Mouse (Mus musculus): ENCODE measurements at regions not wholly inside any gene's neighbourhood (a gene's known extent, or its start where the extent isn't known, plus 50 kb on each side); places are given as distances from the start of the nearest gene placed in this dataset.

DNA sequence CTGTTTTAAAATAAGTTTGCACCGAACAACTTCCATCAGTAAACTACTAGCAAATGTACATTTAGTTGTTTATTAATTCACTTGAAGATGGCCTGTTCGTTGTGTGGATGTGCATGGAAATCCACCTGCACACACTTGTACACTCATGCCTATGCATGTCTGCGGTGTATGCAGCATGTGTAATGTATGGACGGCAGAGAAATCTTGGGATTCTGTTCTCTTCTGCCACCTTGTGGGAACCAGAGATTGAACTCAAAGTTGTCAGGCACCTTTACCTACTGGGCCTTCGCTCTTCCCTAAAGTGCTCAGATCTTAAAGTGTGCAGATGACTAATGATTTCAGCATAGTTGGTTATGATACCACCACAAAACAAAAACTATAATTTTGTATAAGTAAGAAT lies 137.4 kb downstream of the Kitl start:
- intact Hi-C loops (cut with DNase I) = loop anchor here (5.0 kb wide), 1 partner anchor 136 kb away; the partner anchor contains the start of gene Kitl
- DNase-seq (ENCODE audit: extremely low spot score in 1 of 2, low spot score in 2 of 2) = peak in 1 of 2 experiments; percentile 38

DNA sequence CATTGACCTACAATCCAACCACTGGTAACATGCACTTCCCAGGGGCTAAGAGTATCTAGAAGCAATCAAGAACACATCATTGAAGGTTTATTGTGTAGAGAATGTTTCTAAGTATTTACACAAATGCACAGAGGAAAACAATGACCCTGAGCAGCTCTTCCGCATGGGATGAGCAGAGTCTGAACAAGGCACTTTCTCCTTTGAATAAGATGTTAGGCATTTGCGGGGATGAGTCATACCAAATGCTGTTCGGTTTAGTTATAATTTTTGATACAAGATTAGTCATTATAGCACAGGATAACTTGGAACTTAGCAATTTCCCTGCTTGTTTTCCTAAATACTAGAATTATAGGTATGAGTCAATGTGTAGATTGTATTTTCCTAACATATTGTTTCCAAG lies 137.9 kb downstream of the Kitl start:
- DNase-seq (ENCODE audit: extremely low spot score in 1 of 2, low spot score in 2 of 2) = no peak
- intact Hi-C loops (cut with DNase I) = loop anchor here (5.0 kb wide), 1 partner anchor 136 kb away; the partner anchor contains the start of gene Kitl

DNA sequence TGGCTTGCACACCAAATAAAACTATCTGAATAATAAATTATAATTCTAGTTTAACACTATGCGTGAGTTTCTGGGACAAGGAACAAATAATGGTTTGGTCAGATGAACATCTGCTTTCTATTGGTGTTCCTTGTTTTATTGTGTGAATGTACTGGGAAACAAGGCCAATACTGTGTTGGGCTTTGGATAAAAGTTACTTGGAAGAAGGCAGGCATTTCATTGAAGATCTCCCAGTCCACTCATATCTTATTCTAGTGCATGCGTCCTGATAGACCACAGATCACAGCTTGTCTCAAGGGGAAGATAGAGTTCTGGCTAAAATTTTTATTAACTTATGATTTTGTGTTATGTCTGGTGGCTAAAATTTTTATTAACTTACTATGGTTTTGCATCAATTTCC lies 140.1 kb downstream of the Kitl start:
- intact Hi-C loops (cut with DNase I) = loop anchor here (2.0 kb wide), 1 partner anchor 519 kb away; no protein-coding TSS in a partner anchor
- no peak for DNase-seq (ENCODE audit: extremely low spot score in 1 of 2, low spot score in 2 of 2)

DNA sequence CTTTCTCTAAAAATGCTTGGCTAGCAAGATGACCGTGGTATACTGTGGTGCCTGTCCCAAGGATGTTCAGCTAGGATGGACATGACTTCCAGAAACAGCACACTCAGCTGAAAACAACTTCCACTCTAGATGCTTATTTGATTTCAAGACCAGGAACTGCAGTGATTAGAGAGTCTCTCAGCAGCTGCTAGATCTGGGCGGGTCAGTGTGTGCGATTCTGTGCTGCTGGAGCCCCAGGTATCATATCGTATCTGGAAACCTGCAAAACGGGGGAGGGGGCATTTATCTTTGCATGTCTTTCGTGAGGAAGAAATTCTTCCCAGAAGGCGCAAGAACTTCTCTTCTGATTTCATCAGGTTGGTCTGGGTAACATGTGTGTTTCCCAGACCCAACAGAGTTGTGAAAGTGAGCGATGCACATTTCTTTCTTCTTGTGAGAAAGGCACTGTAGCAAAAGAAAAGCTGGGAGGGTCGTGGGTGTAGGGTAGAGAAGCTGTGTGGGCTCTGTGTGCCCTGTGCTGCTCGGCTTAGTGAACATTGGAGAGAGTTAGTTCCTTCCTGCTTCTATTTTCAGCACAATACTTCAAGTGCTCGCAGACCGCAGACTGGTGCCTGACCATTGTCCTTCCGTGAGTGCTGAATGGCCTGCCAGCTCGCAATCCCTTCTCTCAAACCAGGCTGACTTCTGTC lies 144.6 kb downstream of the Kitl start:
- peak; percentile 2 to 23 for DNase-seq (ENCODE audit: extremely low spot score in 1 of 2, low spot score in 2 of 2)
- intact Hi-C loops (cut with DNase I) = no loop called here

DNA sequence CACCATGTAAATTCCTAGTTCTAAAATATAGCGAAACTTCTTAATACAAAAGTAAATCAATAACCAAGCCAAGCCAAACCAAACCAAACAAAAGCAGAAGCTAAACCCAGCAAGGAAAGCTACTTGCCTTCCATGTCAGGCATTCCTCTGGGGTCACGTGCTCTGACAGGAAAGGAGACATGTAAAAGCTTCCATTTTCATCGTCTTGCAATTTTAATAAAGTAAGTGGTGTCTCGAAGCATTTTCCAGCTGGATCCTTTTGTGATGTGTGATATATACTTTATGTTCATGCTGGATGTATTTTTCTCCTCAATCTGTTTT lies 145.1 kb downstream of the Kitl start:
- DNase-seq (ENCODE audit: extremely low spot score in 1 of 2, low spot score in 2 of 2) = no peak
- intact Hi-C loops (cut with DNase I) = no loop called here

DNA sequence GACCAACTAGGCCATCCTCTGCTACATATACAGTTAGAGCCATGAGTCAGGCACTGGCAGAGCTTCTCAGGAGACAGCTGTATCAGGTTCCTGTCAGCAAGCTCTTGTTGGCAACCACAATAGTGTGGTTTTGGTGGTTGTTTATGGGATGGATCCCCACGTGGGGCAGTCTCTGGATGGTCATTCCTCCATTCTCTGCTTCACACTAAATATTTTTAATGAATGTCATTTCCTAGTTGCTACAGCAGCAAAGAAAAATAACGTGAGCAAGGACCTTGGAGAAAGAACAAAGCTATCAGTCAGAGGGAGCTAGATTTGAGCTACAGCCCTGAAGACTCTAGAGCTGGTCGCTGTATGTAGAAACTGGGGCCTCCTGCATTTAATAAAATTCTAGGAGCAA lies 145.7 kb downstream of the Kitl start:
- DNase-seq (ENCODE audit: extremely low spot score in 1 of 2, low spot score in 2 of 2) = no peak
- intact Hi-C loops (cut with DNase I) = no loop called here

DNA sequence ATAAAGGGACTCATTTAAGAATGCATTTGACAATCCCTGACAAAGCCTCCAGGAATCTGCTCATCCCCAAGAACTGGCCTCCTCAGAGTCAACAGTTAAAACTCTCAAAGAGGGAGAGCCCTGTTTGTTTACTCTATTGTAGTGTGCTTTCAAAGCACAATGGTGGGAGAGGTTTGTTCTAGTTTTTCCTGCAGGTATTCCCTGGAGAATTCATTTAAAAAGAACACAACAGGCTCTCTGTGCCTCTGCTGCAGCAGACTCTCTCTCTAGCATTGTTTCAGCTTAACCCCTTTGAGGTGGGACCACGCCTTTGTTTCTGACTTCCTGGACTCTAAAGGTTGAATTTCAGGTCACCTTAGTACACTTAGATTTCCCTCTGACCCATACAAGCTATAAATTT lies 149.1 kb downstream of the Kitl start:
- intact Hi-C loops (cut with DNase I) = no loop called here
- DNase-seq (ENCODE audit: extremely low spot score in 1 of 2, low spot score in 2 of 2) = peak in 1 of 2 experiments; percentile 25

DNA sequence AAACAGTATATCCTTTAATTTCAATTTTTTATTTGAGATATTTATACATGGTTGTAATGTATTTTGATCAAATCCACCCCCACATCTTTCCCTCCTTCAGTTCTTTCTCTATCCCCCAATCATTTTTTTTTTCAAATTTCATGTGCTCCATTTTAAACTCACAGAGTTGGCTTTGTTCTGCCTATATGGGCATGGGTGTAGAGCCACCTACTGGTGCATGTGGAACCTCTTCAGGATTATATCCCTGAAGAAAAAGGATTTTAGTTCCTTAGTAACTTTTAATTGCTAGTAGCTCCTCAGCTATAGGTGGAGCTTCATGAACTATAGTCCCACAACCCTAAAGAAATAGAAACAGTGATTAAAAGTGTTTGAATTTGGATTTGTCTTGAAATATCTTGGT lies 155.4 kb downstream of the Kitl start:
- intact Hi-C loops (cut with DNase I) = no loop called here
- peak in 1 of 2 experiments; percentile 21 for DNase-seq (ENCODE audit: extremely low spot score in 1 of 2, low spot score in 2 of 2)

DNA sequence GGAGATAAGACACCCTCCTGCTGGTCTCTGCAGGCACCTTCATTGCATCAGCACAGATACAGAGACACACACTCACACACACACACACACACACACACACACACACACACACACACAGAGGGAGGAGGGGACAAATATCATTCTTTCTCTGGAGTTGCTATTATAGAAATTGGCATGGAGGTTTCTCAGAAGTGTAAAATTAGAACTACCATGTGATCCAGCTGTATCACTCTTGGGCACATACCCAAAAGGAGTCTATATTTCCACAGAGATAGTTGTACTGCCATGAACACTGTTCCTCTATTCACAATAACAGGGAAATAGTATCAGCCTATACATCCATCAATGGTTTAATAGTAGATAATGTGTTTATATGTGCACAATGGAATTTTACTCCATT lies 137.8 kb upstream of the Gm4301 start:
- DNase-seq (ENCODE audit: extremely low spot score in 1 of 2, low spot score in 2 of 2) = no peak
- intact Hi-C loops (cut with DNase I) = no loop called here

DNA sequence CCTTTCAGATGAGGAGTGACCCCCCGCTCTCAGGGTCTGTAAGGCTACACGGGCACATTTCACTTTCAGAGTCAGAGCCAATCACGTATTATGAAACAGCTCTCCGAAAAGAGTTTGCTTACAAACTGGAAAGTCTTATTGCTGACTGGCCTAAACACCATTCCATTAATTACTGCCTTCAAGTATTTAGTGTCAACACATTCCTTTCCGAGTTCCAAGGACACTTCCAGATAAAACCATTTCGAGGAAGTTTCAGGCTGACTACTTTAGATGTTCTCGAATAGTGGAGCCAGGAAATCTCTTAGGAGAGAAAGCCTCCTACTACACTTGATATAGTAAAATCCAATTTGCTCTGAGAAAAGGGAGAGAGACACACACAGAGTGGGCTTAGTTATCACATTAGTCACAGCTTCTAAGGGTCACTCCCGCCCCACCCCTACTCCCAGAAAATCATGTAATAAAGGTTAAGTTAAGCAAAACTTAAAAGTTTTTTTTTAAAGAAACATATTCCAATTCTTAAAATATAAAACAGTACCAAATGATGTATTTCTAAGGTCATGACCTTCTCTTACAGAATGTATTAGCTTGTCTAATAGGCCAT lies 136.3 kb upstream of the Gm4301 start:
- intact Hi-C loops (cut with DNase I) = no loop called here

DNA sequence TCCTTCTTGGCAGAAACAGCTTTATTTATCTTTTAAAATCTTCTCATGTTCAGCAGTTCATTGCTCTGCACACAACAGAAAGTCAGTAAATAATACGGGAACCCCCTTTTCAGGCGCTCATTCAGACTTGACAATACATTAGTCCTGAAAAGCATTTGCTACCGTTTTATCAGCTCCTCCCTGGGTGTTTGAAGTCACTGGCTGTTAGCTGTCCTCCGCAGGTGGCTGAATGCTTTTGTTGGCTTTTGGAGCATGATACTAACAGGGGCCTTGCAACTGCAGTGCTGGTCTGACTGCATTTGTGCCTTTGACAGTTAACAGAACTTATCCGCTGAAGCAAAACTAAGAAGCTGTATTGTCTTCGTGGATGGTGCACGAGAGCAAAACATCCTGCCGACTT lies 135.0 kb upstream of the Gm4301 start:
- intact Hi-C loops (cut with DNase I) = no loop called here
- DNase-seq (ENCODE audit: extremely low spot score in 1 of 2, low spot score in 2 of 2) = no peak

More for the DNA sequence above, 136.3 kb upstream of the Gm4301 start:
- no peak for DNase-seq (ENCODE audit: extremely low spot score in 1 of 2, low spot score in 2 of 2)

DNA sequence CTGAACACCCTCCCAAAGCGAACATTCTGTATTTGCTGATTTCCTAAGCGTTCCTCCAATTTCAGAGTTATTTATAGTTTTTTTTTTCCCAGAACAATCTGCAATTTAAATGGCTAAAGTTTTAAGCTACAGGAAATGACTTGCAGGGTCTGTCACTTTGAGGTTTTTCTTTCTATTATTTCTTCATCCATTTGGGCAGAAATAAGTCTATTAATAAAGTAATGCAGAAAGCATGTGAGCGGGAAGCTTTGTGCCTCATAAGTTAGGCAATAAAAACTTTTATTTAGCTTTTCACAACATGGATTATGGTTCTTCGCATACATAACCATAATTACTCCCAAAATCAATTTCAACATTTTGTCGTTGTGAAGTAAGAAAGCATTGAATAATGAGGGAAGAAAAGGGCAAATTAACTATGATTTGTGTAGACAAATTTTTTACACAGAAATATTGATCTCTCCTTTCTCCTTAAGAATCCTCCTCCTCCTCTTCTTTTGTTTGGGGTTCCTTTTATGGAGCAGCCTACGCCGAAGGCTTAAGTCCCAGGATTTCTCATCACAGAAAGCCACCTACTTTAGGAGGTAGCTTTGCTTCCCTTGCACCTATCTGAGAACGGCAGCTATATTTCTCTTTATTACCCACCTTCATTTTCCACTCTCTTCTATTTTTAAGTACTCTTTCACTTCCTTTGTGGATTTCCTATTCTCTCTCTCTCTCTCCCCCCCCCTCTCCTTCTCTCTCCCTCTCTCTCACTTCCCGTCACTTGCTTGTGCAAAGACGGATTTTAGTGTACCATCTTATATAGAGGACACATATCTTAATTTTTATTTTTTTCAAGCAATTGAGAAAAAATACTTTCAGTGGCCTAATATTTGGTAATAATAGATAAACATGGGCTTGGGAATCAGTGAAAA lies 128.6 kb upstream of the Gm4301 start:
- no peak for DNase-seq (ENCODE audit: extremely low spot score in 1 of 2, low spot score in 2 of 2)
- intact Hi-C loops (cut with DNase I) = no loop called here

DNA sequence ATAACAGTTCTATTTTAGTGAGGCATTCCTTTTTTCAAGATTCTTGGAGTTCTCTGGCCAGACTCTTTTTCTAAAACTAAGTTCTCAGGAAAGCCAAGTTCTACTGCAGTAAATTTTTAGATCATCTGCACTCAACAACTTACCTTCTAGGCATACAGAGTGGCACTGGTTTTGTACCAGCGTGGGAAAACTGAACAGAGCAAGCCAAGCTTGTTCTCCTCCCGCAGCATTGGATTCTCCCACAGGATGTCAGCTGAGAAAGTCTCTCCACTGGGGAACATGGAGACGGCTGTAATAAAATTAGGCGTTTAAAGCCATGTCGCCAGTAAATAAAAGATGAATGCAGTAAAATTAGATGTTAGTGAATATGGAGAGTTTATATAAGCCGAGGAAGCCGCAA lies 124.8 kb upstream of the Gm4301 start:
- DNase-seq (ENCODE audit: extremely low spot score in 1 of 2, low spot score in 2 of 2) = no peak
- intact Hi-C loops (cut with DNase I) = no loop called here

DNA sequence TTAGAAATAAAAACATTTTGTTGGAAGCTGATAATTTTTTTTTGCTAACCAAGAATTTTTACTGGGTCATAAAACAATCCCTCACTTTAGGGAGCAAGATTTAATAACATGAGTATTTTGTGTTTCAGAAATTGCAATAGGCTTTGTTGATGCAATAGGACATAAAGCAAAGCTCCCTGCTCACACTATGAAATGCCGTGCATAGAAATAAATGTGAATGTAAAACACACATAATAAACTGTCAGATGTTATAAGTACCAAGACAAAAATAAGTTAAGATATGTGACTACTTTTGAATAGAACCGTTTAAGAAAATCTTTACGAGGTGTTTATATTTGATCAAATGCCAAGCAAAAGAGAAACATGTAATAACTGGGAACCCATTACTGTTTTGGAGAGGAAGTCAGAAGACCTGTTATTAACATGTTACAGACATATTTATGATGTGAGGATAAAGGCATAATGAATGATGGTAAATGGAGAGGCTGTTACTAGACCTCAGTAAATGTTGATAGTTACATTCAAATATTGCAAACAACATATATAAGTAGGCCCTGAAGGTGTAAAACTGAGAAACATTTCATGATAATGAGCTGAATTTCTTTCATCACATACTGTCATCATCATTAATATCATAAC lies 110.9 kb upstream of the Gm4301 start:
- DNase-seq (ENCODE audit: extremely low spot score in 1 of 2, low spot score in 2 of 2) = no peak
- intact Hi-C loops (cut with DNase I) = no loop called here

DNA sequence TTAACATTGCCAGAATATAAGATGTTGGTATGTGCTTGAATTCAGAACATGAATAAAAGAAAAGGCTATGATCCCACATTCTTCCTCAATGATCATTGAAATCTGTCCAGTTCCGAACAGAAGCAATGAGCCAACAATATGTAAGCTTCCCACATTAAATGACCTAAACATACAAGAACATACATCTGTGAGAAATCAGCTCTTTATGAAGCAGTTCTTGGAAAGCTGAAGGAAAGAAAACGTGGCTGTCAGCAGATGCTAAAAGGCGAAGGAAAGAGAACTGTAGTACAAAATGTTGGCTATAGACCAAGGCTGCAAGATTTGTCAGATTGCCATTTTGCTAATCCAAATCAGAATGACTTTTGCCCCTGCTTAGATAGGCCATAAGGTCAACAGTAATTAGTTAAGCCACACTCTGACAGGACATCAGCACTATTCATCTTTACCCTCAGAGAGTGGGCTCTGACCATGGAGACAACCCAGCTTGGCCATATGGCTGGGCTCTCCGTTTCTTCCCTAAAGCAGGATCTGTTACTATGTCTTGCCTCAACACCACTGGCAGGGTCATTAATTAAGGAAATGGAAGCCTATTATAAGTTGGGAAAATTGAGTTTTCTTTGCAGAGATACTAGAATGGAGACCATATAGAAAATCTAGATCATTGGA lies 76.1 kb upstream of the Gm4301 start:
- DNase-seq (ENCODE audit: extremely low spot score in 1 of 2, low spot score in 2 of 2) = no peak
- intact Hi-C loops (cut with DNase I) = no loop called here

DNA sequence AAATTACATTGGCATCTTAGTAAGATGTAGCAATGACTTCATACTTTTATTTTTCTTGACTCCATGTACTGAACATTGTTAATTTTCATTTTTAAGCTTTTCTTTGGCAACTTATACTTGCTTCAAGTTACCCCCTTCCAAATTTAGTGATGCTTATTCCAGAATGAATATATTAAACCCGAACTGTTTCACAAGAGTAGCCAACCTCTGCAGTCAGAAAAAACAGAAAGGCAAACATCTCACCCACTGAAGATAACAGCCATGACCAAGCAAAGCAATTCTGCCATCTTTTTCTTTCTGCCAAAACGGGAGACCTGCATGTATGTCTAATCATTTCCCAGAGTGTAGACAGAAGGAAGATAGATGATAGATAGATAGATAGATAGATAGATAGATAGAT lies 72.0 kb upstream of the Gm4301 start:
- intact Hi-C loops (cut with DNase I) = no loop called here
- DNase-seq (ENCODE audit: extremely low spot score in 1 of 2, low spot score in 2 of 2) = no peak

DNA sequence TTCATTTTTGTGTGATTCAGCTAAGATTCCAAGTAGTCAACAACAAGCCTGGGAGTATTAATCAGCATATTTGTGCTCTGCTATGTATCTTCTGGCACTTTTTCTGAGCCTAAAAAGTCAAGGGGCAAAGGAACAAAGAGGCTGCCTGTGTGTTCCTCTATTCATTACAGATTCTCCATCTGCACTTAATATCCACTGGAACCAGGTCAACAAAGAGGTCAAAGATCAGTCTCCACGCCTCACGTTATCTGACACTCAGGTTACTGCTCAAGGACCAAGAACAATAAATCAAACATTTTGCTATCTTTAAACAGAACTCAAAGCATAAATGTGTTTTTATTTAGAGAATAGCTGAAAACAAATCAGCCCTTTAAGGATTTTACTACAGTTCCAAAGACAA lies 71.4 kb upstream of the Gm4301 start:
- intact Hi-C loops (cut with DNase I) = no loop called here

DNA sequence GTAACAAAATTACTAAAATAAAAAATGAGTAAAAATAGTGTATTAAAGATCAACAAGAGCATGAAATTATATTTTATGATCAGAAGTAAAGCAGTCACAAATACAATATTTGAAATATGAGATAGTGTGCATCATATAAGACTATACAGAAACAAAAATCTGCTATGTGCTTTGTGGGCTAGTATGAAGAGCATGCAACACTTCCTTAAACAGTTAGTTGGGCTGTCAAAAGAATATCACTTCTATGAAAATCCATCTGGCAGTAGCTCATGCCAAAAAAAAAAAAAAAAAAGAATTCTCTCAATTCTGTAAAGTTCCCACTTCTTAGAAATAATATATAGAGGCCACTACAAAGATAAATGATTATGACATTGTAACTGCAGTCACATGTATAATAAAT lies 53.0 kb upstream of the Gm4301 start:
- intact Hi-C loops (cut with DNase I) = no loop called here
- DNase-seq (ENCODE audit: extremely low spot score in 1 of 2, low spot score in 2 of 2) = no peak

More for the DNA sequence above, 71.4 kb upstream of the Gm4301 start:
- DNase-seq (ENCODE audit: extremely low spot score in 1 of 2, low spot score in 2 of 2) = no peak
